Mouse (Mus musculus): ENCODE measurements at regions not wholly inside any gene's neighbourhood (a gene's known extent, or its start where the extent isn't known, plus 50 kb on each side); places are given as distances from the start of the nearest gene placed in this dataset.

GRCm38 (mm10) chr2:144177268-144177667 is 93.2 kb upstream of the Mgme1 start:
- H3K4me2 ChIP-seq (ENCODE audit: low read depth, low read length, severe bottlenecking), result no peak overlapping the region
- no peaks in the 10 kb centered on the region for H3K27me3 ChIP-seq (ENCODE audit: control insufficient read depth, insufficient read depth, low read length)
- H3K4me1 ChIP-seq (replicated peaks; ENCODE audit: control insufficient read depth, insufficient read depth, low read length), result no peaks in the 10 kb centered on the region
- no peaks in the 10 kb centered on the region for H3K9me3 ChIP-seq (ENCODE audit: control insufficient read depth, low read length)
- no peak overlapping the region for H3K27ac ChIP-seq (ENCODE audit: low read depth, low read length)
- no peak overlapping the region for H3K9ac ChIP-seq (ENCODE audit: low read length)
- DNase-seq (ENCODE audit: low spot score) (peak; percentile 44), ATAC-seq (replicated peaks; ENCODE audit: low FRiP score) (no peak)
- no peak overlapping the region for H3K4me3 ChIP-seq (ENCODE audit: low read depth, low read length)
- no peaks in the 10 kb centered on the region for H3K36me3 ChIP-seq (ENCODE audit: control insufficient read depth, insufficient read depth, low read length)
- WGBS, result 43% methylated on average over 6 of the region's 6 CpGs

- Histone ChIP-seq H3K36me3 (ENCODE audit: control insufficient read depth, insufficient read depth, low read length) (no peaks in the 10 kb centered on the region), H3K9me3 (ENCODE audit: control insufficient read depth, low read length) (no peaks in the 10 kb centered on the region), H3K4me3 (ENCODE audit: low read depth, low read length) (no peak overlapping the region), H3K27me3 (ENCODE audit: control insufficient read depth, insufficient read depth, low read length) (no peaks in the 10 kb centered on the region), H3K4me2 (ENCODE audit: low read depth, low read length, severe bottlenecking) (no peak overlapping the region), H3K27ac (ENCODE audit: low read depth, low read length) (no peak overlapping the region), H3K4me1 (replicated peaks; ENCODE audit: control insufficient read depth, insufficient read depth, low read length) (no peaks in the 10 kb centered on the region), H3K9ac (ENCODE audit: low read length) (no peak overlapping the region)
- DNase-seq (ENCODE audit: low spot score), result no peak
- 78% methylated on average over 6 of the region's 6 CpGs for WGBS
- ATAC-seq (replicated peaks; ENCODE audit: low FRiP score), result no peak
These were observed 92.5 kb upstream of the Mgme1 start for GRCm38 (mm10) chr2:144177920-144178319.

- no peak for ATAC-seq (replicated peaks; ENCODE audit: low FRiP score)
- no peak overlapping the region for H3K27ac ChIP-seq (ENCODE audit: low read depth, low read length)
- no peaks in the 10 kb centered on the region for H3K36me3 ChIP-seq (ENCODE audit: control insufficient read depth, insufficient read depth, low read length)
- no peak for DNase-seq (ENCODE audit: low spot score)
- no peak overlapping the region for H3K4me2 ChIP-seq (ENCODE audit: low read depth, low read length, severe bottlenecking)
- no peak overlapping the region; the same call in 1 of the 2 replicates for H3K9ac ChIP-seq (ENCODE audit: low read length)
- H3K9me3 ChIP-seq (ENCODE audit: control insufficient read depth, low read length), result no peaks in the 10 kb centered on the region
- WGBS, result 84% methylated on average over 5 of the region's 5 CpGs
- H3K4me1 ChIP-seq (replicated peaks; ENCODE audit: control insufficient read depth, insufficient read depth, low read length), result no peaks in the 10 kb centered on the region
- H3K27me3 ChIP-seq (ENCODE audit: control insufficient read depth, insufficient read depth, low read length), result no peaks in the 10 kb centered on the region
- no peak overlapping the region for H3K4me3 ChIP-seq (ENCODE audit: low read depth, low read length)
These were observed 88.4 kb upstream of the Mgme1 start for GRCm38 (mm10) chr2:144182108-144182507.

GRCm38 (mm10) chr2:144182542-144182941 is 87.9 kb upstream of the Mgme1 start:
- no peaks in the 10 kb centered on the region for H3K36me3 ChIP-seq (ENCODE audit: control insufficient read depth, insufficient read depth, low read length)
- no peak overlapping the region for H3K9ac ChIP-seq (ENCODE audit: low read length)
- 79% methylated on average over 7 of the region's 7 CpGs for WGBS
- H3K27ac ChIP-seq (ENCODE audit: low read depth, low read length), result no peak overlapping the region
- H3K4me3 ChIP-seq (ENCODE audit: low read depth, low read length), result no peak overlapping the region
- DNase-seq (ENCODE audit: low spot score) (no peak), ATAC-seq (replicated peaks; ENCODE audit: low FRiP score) (no peak)
- H3K4me1 ChIP-seq (replicated peaks; ENCODE audit: control insufficient read depth, insufficient read depth, low read length), result no peaks in the 10 kb centered on the region
- H3K4me2 ChIP-seq (ENCODE audit: low read depth, low read length, severe bottlenecking), result no peak overlapping the region
- H3K27me3 ChIP-seq (ENCODE audit: control insufficient read depth, insufficient read depth, low read length), result no peaks in the 10 kb centered on the region
- H3K9me3 ChIP-seq (ENCODE audit: control insufficient read depth, low read length), result no peaks in the 10 kb centered on the region

- ATAC-seq (replicated peaks; ENCODE audit: low FRiP score) (no peak), DNase-seq (ENCODE audit: low spot score) (no peak)
- Histone ChIP-seq H3K36me3 (ENCODE audit: control insufficient read depth, insufficient read depth, low read length) (no peaks in the 10 kb centered on the region), H3K4me1 (replicated peaks; ENCODE audit: control insufficient read depth, insufficient read depth, low read length) (no peaks in the 10 kb centered on the region), H3K27me3 (ENCODE audit: control insufficient read depth, insufficient read depth, low read length) (no peaks in the 10 kb centered on the region), H3K27ac (ENCODE audit: low read depth, low read length) (no peak overlapping the region), H3K4me3 (ENCODE audit: low read depth, low read length) (no peak overlapping the region), H3K9ac (ENCODE audit: low read length) (no peak overlapping the region), H3K4me2 (ENCODE audit: low read depth, low read length, severe bottlenecking) (no peak overlapping the region), H3K9me3 (ENCODE audit: control insufficient read depth, low read length) (no peaks in the 10 kb centered on the region)
- WGBS, result 87% methylated on average over 5 of the region's 5 CpGs
These were observed 87.0 kb upstream of the Mgme1 start for GRCm38 (mm10) chr2:144183371-144183944.

- 87% methylated on average over 3 of the region's 3 CpGs for WGBS
These were observed 85.3 kb upstream of the Mgme1 start for GRCm38 (mm10) chr2:144185175-144185574.

GRCm38 (mm10) chr2:144186426-144186825 is 84.0 kb upstream of the Mgme1 start:
- no peaks in the 10 kb centered on the region for H3K9me3 ChIP-seq (ENCODE audit: control insufficient read depth, low read length)
- H3K4me3 ChIP-seq (ENCODE audit: low read depth, low read length), result no peak overlapping the region
- H3K4me2 ChIP-seq (ENCODE audit: low read depth, low read length, severe bottlenecking), result no peak overlapping the region
- H3K36me3 ChIP-seq (ENCODE audit: control insufficient read depth, insufficient read depth, low read length), result no peaks in the 10 kb centered on the region
- ATAC-seq (replicated peaks; ENCODE audit: low FRiP score), result no peak
- 90% methylated on average over 3 of the region's 3 CpGs for WGBS
- H3K9ac ChIP-seq (ENCODE audit: low read length), result no peak overlapping the region
- DNase-seq (ENCODE audit: low spot score), result no peak
- H3K4me1 ChIP-seq (replicated peaks; ENCODE audit: control insufficient read depth, insufficient read depth, low read length), result no peaks in the 10 kb centered on the region
- H3K27me3 ChIP-seq (ENCODE audit: control insufficient read depth, insufficient read depth, low read length), result no peaks in the 10 kb centered on the region
- no peak overlapping the region for H3K27ac ChIP-seq (ENCODE audit: low read depth, low read length)

More at GRCm38 (mm10) chr2:144185175-144185574, 85.3 kb upstream of the Mgme1 start:
- Histone ChIP-seq H3K4me1 (replicated peaks; ENCODE audit: control insufficient read depth, insufficient read depth, low read length) (no peaks in the 10 kb centered on the region), H3K9me3 (ENCODE audit: control insufficient read depth, low read length) (no peaks in the 10 kb centered on the region), H3K4me3 (ENCODE audit: low read depth, low read length) (no peak overlapping the region), H3K27ac (ENCODE audit: low read depth, low read length) (no peak overlapping the region), H3K9ac (ENCODE audit: low read length) (no peak overlapping the region), H3K36me3 (ENCODE audit: control insufficient read depth, insufficient read depth, low read length) (no peaks in the 10 kb centered on the region), H3K4me2 (ENCODE audit: low read depth, low read length, severe bottlenecking) (no peak overlapping the region), H3K27me3 (ENCODE audit: control insufficient read depth, insufficient read depth, low read length) (no peaks in the 10 kb centered on the region)
- DNase-seq (ENCODE audit: low spot score) (no peak), ATAC-seq (replicated peaks; ENCODE audit: low FRiP score) (no peak)

GRCm38 (mm10) chr2:144188076-144188475 is 82.4 kb upstream of the Mgme1 start:
- H3K9ac ChIP-seq (ENCODE audit: low read length), result no peak overlapping the region
- H3K27ac ChIP-seq (ENCODE audit: low read depth, low read length), result no peak overlapping the region
- 65% methylated on average over 3 of the region's 3 CpGs for WGBS
- no peaks in the 10 kb centered on the region for H3K27me3 ChIP-seq (ENCODE audit: control insufficient read depth, insufficient read depth, low read length)
- DNase-seq (ENCODE audit: low spot score) (no peak), ATAC-seq (replicated peaks; ENCODE audit: low FRiP score) (no peak)
- H3K4me2 ChIP-seq (ENCODE audit: low read depth, low read length, severe bottlenecking), result no peak overlapping the region
- H3K4me3 ChIP-seq (ENCODE audit: low read depth, low read length), result no peak overlapping the region
- H3K4me1 ChIP-seq (replicated peaks; ENCODE audit: control insufficient read depth, insufficient read depth, low read length), result no peaks in the 10 kb centered on the region
- H3K9me3 ChIP-seq (ENCODE audit: control insufficient read depth, low read length), result no peaks in the 10 kb centered on the region
- H3K36me3 ChIP-seq (ENCODE audit: control insufficient read depth, insufficient read depth, low read length), result no peaks in the 10 kb centered on the region

GRCm38 (mm10) chr2:144188485-144188884 is 82.0 kb upstream of the Mgme1 start:
- H3K4me3 ChIP-seq (ENCODE audit: low read depth, low read length), result no peak overlapping the region
- H3K4me2 ChIP-seq (ENCODE audit: low read depth, low read length, severe bottlenecking), result no peak overlapping the region
- H3K36me3 ChIP-seq (ENCODE audit: control insufficient read depth, insufficient read depth, low read length), result no peaks in the 10 kb centered on the region
- DNase-seq (ENCODE audit: low spot score) (no peak), ATAC-seq (replicated peaks; ENCODE audit: low FRiP score) (no peak)
- H3K27ac ChIP-seq (ENCODE audit: low read depth, low read length), result no peak overlapping the region
- H3K9me3 ChIP-seq (ENCODE audit: control insufficient read depth, low read length), result no peaks in the 10 kb centered on the region
- no peaks in the 10 kb centered on the region for H3K4me1 ChIP-seq (replicated peaks; ENCODE audit: control insufficient read depth, insufficient read depth, low read length)
- no peaks in the 10 kb centered on the region for H3K27me3 ChIP-seq (ENCODE audit: control insufficient read depth, insufficient read depth, low read length)
- 15% methylated on average over 4 of the region's 4 CpGs for WGBS
- H3K9ac ChIP-seq (ENCODE audit: low read length), result no peak overlapping the region

All from forebrain, embryonic 11.5 days (tissue).